Mouse (Mus musculus) ES-E14 (cell line): Measurements from ENCODE around the gene Gm28308.

Source experiments
- HCFC1 ChIP-seq: IDR thresholded peaks from 2 replicates; pipeline ENCODE4 v1.6.1; 2012; ENCODE audit warnings: low read length, inconsistent platforms, borderline replicate concordance; ENCODE audit not compliant: insufficient read depth
- MAFK ChIP-seq: IDR thresholded peaks from 2 replicates; pipeline ENCODE4 v1.6.1; 2014; ENCODE audit warnings: mild to moderate bottlenecking, low read depth, low read length, inconsistent platforms; ENCODE audit not compliant: insufficient read depth
- ZNF384 ChIP-seq: IDR thresholded peaks from 2 replicates; pipeline ENCODE4 v1.6.1; 2012; ENCODE audit warnings: low read depth, low read length, inconsistent platforms

DNA sequence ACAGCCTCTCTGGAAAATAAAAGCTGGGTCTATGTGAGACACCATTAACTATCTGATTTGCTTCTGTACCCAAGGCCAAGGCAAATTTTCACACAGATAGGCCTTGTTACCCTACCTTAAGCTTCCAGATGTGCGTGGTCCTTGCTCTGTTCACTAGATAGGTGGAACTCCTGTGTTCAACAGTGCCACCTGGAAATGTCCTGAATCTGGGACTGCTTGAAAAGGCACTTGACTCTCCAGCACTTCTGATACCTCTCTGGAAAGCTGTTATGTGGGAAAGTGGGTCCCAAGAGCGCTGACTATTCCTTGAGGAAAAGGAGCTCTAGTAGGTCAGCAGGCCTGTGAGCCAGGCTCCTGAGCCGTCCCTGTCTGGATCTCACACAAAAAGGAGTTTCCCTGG is 23.7 kb upstream of the Gm28308 start:
- no peak for TF ChIP-seq MAFK
- no peak for TF ChIP-seq HCFC1
- TF ChIP-seq ZNF384 = no peak
